Mouse (Mus musculus): ENCODE data around the gene Dlec1.

Gene Dlec1

GRCm38 (mm10) chr9:119144696-119145095 is 42.4 kb downstream of the Dlec1 start:
- DNase-seq = no peak

- no peak for DNase-seq
These were observed 42.9 kb downstream of the Dlec1 start for GRCm38 (mm10) chr9:119145137-119145536.

- no peak for DNase-seq
These were observed 43.4 kb downstream of the Dlec1 start for GRCm38 (mm10) chr9:119145638-119146037.

- DNase-seq = no peak
These were observed 44.0 kb downstream of the Dlec1 start for GRCm38 (mm10) chr9:119146098-119146770.

- peak; percentile 61 for DNase-seq
These were observed 47.3 kb downstream of the Dlec1 start for GRCm38 (mm10) chr9:119149601-119150000.

GRCm38 (mm10) chr9:119151751-119152150 is 49.5 kb downstream of the Dlec1 start:
- DNase-seq = no peak

GRCm38 (mm10) chr9:119155416-119155815 is 53.1 kb downstream of the Dlec1 start:
- DNase-seq = no peak

- no peak for DNase-seq
These were observed 53.5 kb downstream of the Dlec1 start for GRCm38 (mm10) chr9:119155826-119156225.

GRCm38 (mm10) chr9:119156278-119157201 is 54.3 kb downstream of the Dlec1 start, which contains the start of gene Acaa1b:
Gene Acaa1b (minus strand): TSS chr9:119157093.
- DNase-seq = peak; percentile 88

- DNase-seq = no peak
These were observed 56.6 kb downstream of the Dlec1 start, which contains the start of gene Gm47289 for GRCm38 (mm10) chr9:119158861-119159260. Gene Gm47289 (plus strand): TSS chr9:119159161.

GRCm38 (mm10) chr9:119160689-119161088 is 58.4 kb downstream of the Dlec1 start:
- no peak for DNase-seq

GRCm38 (mm10) chr9:119164743-119165142 is 62.5 kb downstream of the Dlec1 start:
- DNase-seq = no peak

GRCm38 (mm10) chr9:119165548-119165947 is 63.3 kb downstream of the Dlec1 start:
- no peak for DNase-seq

- DNase-seq = no peak
These were observed 65.3 kb downstream of the Dlec1 start for GRCm38 (mm10) chr9:119167608-119168007.

GRCm38 (mm10) chr9:119179292-119179691 is 77.0 kb downstream of the Dlec1 start:
- no peak for DNase-seq

GRCm38 (mm10) chr9:119181241-119181728 is 79.0 kb downstream of the Dlec1 start:
- peak; percentile 73 for DNase-seq

GRCm38 (mm10) chr9:119192202-119192990 is 90.1 kb downstream of the Dlec1 start:
- DNase-seq = peak; percentile 65

All from lung, postnatal 14 days (tissue).